Mouse (Mus musculus): ENCODE data around the gene Kif6.

DNA sequence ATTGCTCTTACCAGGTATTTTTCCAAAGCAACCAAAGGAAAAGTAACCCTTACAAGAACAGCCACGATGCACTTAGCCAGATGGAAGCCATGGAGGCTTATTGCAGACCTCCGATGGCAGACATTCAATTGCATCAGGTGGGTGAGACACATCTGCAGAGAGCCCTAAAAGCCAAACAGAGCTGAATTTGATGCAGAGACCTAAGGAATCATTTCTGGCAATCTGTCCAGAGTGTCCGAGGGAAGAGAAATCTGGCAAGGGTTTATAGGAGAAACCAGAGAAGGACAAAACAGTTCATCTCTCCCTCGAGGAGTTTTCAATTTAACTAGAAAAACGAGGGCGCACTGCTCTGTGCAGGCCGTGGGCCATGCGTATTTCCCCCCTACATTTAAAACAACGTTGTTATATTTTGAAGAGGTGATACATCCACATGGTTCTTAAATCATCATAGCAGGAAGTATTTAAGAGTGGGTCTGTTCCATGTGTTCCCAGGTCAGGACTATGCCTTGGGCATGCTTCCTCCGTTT is 177.3 kb downstream of the Kif6 start:
- TF ChIP-seq CTCF (IDR thresholded peaks at IDR 0.05; ENCODE audit: low read depth, low read length) (no peak), GATA1 (IDR thresholded peaks at IDR 0.05; ENCODE audit: borderline replicate concordance, low read length) (no peak), TAL1 (conservative IDR thresholded peaks at IDR 0.05; ENCODE audit: low read depth, low read length) (no peak), POLR2AphosphoS5 (IDR thresholded peaks at IDR 0.05; ENCODE audit: insufficient replicate concordance, low read depth, low read length) (no peak)
